Mouse (Mus musculus) Patski (cell line): ENCODE measurements at regions not wholly inside any gene's neighbourhood (a gene's known extent, or its start where the extent isn't known, plus 50 kb on each side); places are given as distances from the start of the nearest gene placed in this dataset.

ENCODE experiments used
- ATAC-seq: fragments of 100-300 bp; one replicate; pipeline ENCODE4 v1.8.0; 2021
- CTCF ChIA-PET: fragments of 350-600 bp; sonication (Branson Sonifier 250); formaldehyde crosslinking; loops from one replicate; lab custom pipeline; 2022; ENCODE audit warnings: inconsistent platforms; lab: Charles Lee
- POLR2A ChIA-PET: fragments of 350-600 bp; sonication (Branson Sonifier 250); formaldehyde crosslinking; loops from one replicate; lab custom pipeline; 2022; ENCODE audit warnings: antibody characterized with exemption, inconsistent platforms; lab: Charles Lee
- DNase-seq: peaks from one replicate; pipeline ENCODE4 v3.0.0-alpha.2; 2011; ENCODE audit warnings: low read depth, low spot score
- H3K27me3 ChIP-seq: fragments of 371-371 bp; one replicate; pipeline ENCODE4 v1.5.1; 2021
- CTCF ChIP-seq: fragments of 100-300 bp; IDR thresholded peaks from one replicate; pipeline ENCODE4 v1.5.1; 2021
- in situ Hi-C: fragments of 300-500 bp; cut with MboI; formaldehyde crosslinking; loops from 3 replicates; pipeline ENCODE4 v1.11.1; 2018; ENCODE audit warnings: low pct_unique_long_range_greater_than_20kb, mixed read lengths

DNA sequence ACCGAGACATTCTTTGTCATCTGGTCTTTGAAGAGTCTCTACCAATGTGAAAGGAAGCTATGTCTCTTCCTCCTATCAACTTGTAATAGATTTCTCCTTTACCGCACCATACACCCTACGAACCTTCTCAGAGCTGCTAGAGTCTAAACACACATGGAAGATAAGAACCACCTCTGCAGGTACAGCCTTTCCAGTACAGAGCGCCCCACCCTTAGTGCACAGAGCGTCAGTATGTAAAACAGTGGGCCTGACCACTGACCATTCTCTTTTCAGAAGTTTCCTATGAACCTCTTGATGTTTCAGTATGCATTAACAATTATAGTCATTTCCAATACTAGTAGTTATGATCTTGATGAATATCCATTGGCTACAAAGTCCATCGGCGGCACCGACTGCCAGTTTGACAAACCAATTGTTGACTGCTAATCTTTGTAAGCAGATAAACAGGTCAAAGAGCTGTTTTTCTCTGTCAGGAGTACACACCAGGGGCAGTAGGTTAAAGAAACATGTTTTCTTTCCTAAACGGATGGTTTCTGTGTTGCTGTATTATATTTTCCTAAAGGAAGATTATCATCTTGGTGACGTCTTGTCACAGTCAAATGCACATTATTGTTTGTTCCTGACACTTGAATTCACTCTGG is 50.1 kb upstream of the Crot start:
- POLR2A ChIA-PET, result no interaction called here
- peaks cover 4% of the 10 kb centered on the region for H3K27me3 ChIP-seq
- DNase-seq, result no peak
- in situ Hi-C loops, result loop anchor here (10.0 kb wide), 2 partner anchors 52 to 102 kb away; partner anchors contain the start of gene Crot
- ATAC-seq, result no peak
- TF ChIP-seq CTCF, result no peak
- CTCF ChIA-PET, result interaction anchor here (1.0 to 7.6 kb wide), 2 partner anchors 9 to 178 kb away, joined by 3 to 40 read pairs; no protein-coding TSS in a partner anchor
